Mouse (Mus musculus): ENCODE data around the gene Dctn1. TPM values are rescaled to one million over a fixed set of nuclear protein-coding genes. Genes with fewer than 3 reads are reported as not detected.

Gene Dctn1
- polyA plus RNA-seq, 1 experiment, result 113 TPM

DNA sequence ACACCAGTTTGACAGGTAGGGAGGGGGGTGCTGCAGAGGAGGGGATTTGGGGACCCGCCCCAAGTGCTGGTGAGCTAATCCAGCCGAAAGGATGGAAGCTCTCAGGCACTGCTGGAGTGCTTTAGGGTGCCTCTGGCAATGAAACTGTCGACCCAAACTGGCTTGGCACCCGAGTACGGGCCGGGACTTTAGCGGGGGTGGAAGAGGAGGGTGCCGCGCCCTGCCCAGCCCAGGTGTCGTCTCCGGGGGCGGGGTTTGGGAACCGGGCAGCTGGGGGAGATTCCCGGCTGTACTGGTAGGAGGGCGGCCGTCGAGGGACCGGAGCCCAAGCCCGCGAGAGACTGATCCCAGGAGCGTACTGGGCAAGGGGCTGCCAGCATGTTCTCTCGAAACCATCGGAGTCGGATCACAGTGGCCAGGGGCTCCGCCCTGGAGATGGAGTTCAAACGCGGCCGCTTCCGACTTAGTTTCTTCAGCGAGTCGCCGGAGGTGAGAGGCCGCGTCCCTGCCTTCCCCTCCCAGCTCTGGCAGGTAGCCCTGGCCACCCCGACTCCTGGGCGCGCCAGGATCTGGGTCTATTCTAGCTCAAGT is 30.1 kb upstream of the Dctn1 start:
- TF ChIP-seq GATA1 (IDR thresholded peaks at IDR 0.05; ENCODE audit: borderline replicate concordance, low read length) (no peak), FLI1 (IDR thresholded peaks at IDR 0.05; ENCODE audit: low read length) (no peak)
- Histone ChIP-seq H3K36me3 (replicated peaks; ENCODE audit: low read length) (no peaks in the 10 kb centered on the region), H3K27me3 (replicated peaks) (peaks cover 3% of the 10 kb centered on the region), H3K4me1 (peaks cover 67% of the 10 kb centered on the region), H3K9me3 (no peaks in the 10 kb centered on the region), H3K4me3 (replicated peaks) (peak overlapping the region; percentile 94)

DNA sequence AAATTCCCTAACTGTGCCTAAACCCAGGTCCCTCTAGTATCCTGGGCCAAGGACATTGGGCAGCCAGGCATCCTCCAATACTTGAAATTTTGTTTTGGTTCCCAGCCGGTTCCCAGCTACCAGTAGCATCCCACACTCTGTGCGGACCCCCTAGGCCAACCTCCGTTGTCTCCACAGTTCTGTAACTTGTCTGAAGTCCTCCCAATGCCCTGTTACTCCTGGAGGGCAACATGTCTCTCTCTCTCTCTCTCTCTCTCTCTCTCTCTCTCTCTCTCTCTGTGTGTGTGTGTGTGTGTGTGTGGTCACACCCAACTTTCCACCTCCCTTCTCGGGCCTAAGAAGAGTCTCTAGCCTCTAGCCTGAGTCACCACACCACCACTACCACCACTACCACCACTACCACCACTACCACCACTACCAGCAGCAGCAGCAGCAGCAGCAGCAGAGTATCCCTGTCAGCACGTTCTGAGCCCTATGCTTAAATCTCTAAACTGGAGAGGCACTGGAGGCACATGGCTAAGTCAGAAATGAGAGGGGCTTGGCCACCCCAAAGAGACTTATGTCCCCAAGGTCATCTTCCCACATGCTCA is 29.3 kb upstream of the Dctn1 start:
- TF ChIP-seq GATA1 (IDR thresholded peaks at IDR 0.05; ENCODE audit: borderline replicate concordance, low read length) (no peak), FLI1 (IDR thresholded peaks at IDR 0.05; ENCODE audit: low read length) (no peak)
- Histone ChIP-seq H3K4me3 (replicated peaks) (peak overlapping the region; percentile 94), H3K9me3 (no peaks in the 10 kb centered on the region), H3K27me3 (replicated peaks) (peaks cover 6% of the 10 kb centered on the region), H3K36me3 (replicated peaks; ENCODE audit: low read length) (no peaks in the 10 kb centered on the region), H3K4me1 (peaks cover 65% of the 10 kb centered on the region)

- H3K4me1 ChIP-seq, result peaks cover 65% of the 10 kb centered on the region
- no peaks in the 10 kb centered on the region for H3K9me3 ChIP-seq
- peak overlapping the region; percentile 94 for H3K4me3 ChIP-seq (replicated peaks)
- TF ChIP-seq GATA1 (IDR thresholded peaks at IDR 0.05; ENCODE audit: borderline replicate concordance, low read length) (no peak), FLI1 (IDR thresholded peaks at IDR 0.05; ENCODE audit: low read length) (no peak)
- H3K36me3 ChIP-seq (replicated peaks; ENCODE audit: low read length), result no peaks in the 10 kb centered on the region
- H3K27me3 ChIP-seq (replicated peaks), result peaks cover 10% of the 10 kb centered on the region
These were observed 28.7 kb upstream of the Dctn1 start for GRCm38 (mm10) chr6:83136881-83137575.

DNA sequence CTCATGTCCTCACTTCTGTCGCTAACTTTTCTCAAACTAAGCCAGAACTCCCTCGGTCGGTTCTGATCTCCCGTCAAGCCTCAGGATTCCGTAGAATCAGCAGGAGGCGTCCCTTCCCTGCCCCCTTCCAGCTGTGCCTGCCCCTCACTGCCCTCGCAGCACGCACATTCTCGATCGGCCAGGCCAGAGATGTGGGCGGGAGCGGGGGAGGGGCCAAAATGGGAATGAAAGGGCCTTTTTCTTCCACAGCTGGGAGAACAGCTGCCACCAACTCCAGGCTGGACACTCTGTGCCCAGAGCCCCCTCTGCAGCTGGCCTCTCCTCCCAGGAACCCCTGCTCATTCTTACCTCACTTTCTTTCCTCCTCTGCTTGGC is 28.2 kb upstream of the Dctn1 start:
- TF ChIP-seq FLI1 (IDR thresholded peaks at IDR 0.05; ENCODE audit: low read length) (no peak), GATA1 (IDR thresholded peaks at IDR 0.05; ENCODE audit: borderline replicate concordance, low read length) (no peak)
- Histone ChIP-seq H3K9me3 (no peaks in the 10 kb centered on the region), H3K4me3 (replicated peaks) (peak overlapping the region; percentile 94), H3K36me3 (replicated peaks; ENCODE audit: low read length) (no peaks in the 10 kb centered on the region), H3K4me1 (peaks cover 68% of the 10 kb centered on the region), H3K27me3 (replicated peaks) (peaks cover 15% of the 10 kb centered on the region)

GRCm38 (mm10) chr6:83138056-83138455 is 27.7 kb upstream of the Dctn1 start:
- Histone ChIP-seq H3K4me1 (peaks cover 73% of the 10 kb centered on the region), H3K36me3 (replicated peaks; ENCODE audit: low read length) (no peaks in the 10 kb centered on the region), H3K4me3 (replicated peaks) (peak overlapping the region; percentile 94), H3K9me3 (no peaks in the 10 kb centered on the region), H3K27me3 (replicated peaks) (peaks cover 18% of the 10 kb centered on the region)
- TF ChIP-seq GATA1 (IDR thresholded peaks at IDR 0.05; ENCODE audit: borderline replicate concordance, low read length), result no peak
- no peak for TF ChIP-seq FLI1 (IDR thresholded peaks at IDR 0.05; ENCODE audit: low read length)

GRCm38 (mm10) chr6:83140044-83140443 is 25.7 kb upstream of the Dctn1 start:
- H3K27me3 ChIP-seq (replicated peaks), result peaks cover 18% of the 10 kb centered on the region
- no peaks in the 10 kb centered on the region for H3K9me3 ChIP-seq
- H3K4me3 ChIP-seq (replicated peaks), result no peak overlapping the region
- TF ChIP-seq GATA1 (IDR thresholded peaks at IDR 0.05; ENCODE audit: borderline replicate concordance, low read length), result no peak
- TF ChIP-seq FLI1 (IDR thresholded peaks at IDR 0.05; ENCODE audit: low read length), result no peak
- no peaks in the 10 kb centered on the region for H3K36me3 ChIP-seq (replicated peaks; ENCODE audit: low read length)
- H3K4me1 ChIP-seq, result peaks cover 69% of the 10 kb centered on the region

DNA sequence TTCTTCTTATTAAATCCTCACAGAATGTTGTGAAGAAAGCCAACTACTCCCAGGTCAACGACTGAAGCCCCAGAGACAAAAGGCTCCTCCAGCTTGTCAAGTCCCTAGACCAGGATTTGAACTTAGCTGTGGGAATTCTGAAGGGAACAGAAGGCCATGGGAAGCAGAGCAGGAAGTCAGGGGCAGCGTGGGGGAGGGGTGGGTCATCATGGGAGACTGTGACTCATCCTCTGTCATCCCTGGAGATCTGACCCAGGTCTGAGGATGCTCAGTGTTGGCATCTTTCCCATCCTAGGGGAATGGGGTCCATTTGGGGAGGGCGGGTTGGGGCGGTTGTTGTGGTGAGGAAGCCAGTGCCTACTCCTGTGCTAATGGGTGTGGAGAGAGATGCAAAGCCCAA is 24.1 kb upstream of the Dctn1 start:
- H3K4me1 ChIP-seq, result peaks cover 69% of the 10 kb centered on the region
- H3K36me3 ChIP-seq (replicated peaks; ENCODE audit: low read length), result no peaks in the 10 kb centered on the region
- peaks cover 18% of the 10 kb centered on the region for H3K27me3 ChIP-seq (replicated peaks)
- no peak overlapping the region for H3K4me3 ChIP-seq (replicated peaks)
- TF ChIP-seq GATA1 (IDR thresholded peaks at IDR 0.05; ENCODE audit: borderline replicate concordance, low read length) (no peak), FLI1 (IDR thresholded peaks at IDR 0.05; ENCODE audit: low read length) (no peak)
- no peaks in the 10 kb centered on the region for H3K9me3 ChIP-seq

GRCm38 (mm10) chr6:83142211-83142731 is 23.4 kb upstream of the Dctn1 start:
- H3K27me3 ChIP-seq (replicated peaks), result peaks cover 23% of the 10 kb centered on the region

GRCm38 (mm10) chr6:83142886-83143285 is 22.8 kb upstream of the Dctn1 start:
- no peak overlapping the region for H3K4me3 ChIP-seq (replicated peaks)
- H3K36me3 ChIP-seq (replicated peaks; ENCODE audit: low read length), result peaks cover 11% of the 10 kb centered on the region
- TF ChIP-seq FLI1 (IDR thresholded peaks at IDR 0.05; ENCODE audit: low read length), result no peak
- TF ChIP-seq GATA1 (IDR thresholded peaks at IDR 0.05; ENCODE audit: borderline replicate concordance, low read length), result no peak
- no peaks in the 10 kb centered on the region for H3K9me3 ChIP-seq
- peaks cover 65% of the 10 kb centered on the region for H3K4me1 ChIP-seq
- peaks cover 27% of the 10 kb centered on the region for H3K27me3 ChIP-seq (replicated peaks)

More at GRCm38 (mm10) chr6:83142211-83142731, 23.4 kb upstream of the Dctn1 start:
- peaks cover 69% of the 10 kb centered on the region for H3K4me1 ChIP-seq
- peaks cover 5% of the 10 kb centered on the region for H3K36me3 ChIP-seq (replicated peaks; ENCODE audit: low read length)
- TF ChIP-seq FLI1 (IDR thresholded peaks at IDR 0.05; ENCODE audit: low read length) (no peak), GATA1 (IDR thresholded peaks at IDR 0.05; ENCODE audit: borderline replicate concordance, low read length) (no peak)
- H3K9me3 ChIP-seq, result no peaks in the 10 kb centered on the region
- H3K4me3 ChIP-seq (replicated peaks), result peak overlapping the region; percentile 46

DNA sequence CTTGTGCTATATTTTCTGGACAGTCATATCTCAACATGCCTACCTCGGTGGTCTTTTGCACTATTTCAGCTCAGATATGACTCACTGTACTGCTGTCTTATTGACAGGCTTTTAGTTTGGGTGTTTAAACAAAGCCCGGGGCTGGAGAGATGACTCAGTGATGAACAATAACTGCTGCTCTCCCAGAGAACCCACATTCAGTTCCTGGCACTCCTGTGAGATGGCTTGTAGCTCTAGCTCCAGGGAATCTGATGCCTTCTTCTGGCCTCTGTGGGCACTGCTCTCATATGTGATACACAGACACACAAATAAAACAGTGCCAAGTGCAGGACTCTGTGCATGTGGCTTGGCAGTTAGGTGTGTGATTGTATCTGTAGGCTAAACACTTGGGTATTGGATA is 20.5 kb upstream of the Dctn1 start:
- TF ChIP-seq FLI1 (IDR thresholded peaks at IDR 0.05; ENCODE audit: low read length), result no peak
- TF ChIP-seq GATA1 (IDR thresholded peaks at IDR 0.05; ENCODE audit: borderline replicate concordance, low read length), result no peak
- Histone ChIP-seq H3K36me3 (replicated peaks; ENCODE audit: low read length) (peaks cover 29% of the 10 kb centered on the region), H3K27me3 (replicated peaks) (peaks cover 38% of the 10 kb centered on the region), H3K4me1 (peaks cover 55% of the 10 kb centered on the region), H3K9me3 (no peaks in the 10 kb centered on the region), H3K4me3 (replicated peaks) (no peak overlapping the region)
